Mouse (Mus musculus) lung, adult 2 months (tissue): ENCODE data around the gene Grin3a.

Source experiments
- CTCF ChIP-seq: fragments of 200-500 bp; IDR thresholded peaks from 2 replicates; pipeline ENCODE4 v1.5.1; 2011; ENCODE audit warnings: mild to moderate bottlenecking, low read length, control low read depth; ENCODE audit not compliant: insufficient read depth
- POLR2A ChIP-seq: fragments of 200-500 bp; IDR thresholded peaks from 2 replicates; pipeline ENCODE4 v1.6.1; 2011; ENCODE audit warnings: low read depth, mild to moderate bottlenecking, control low read depth, low read length, borderline replicate concordance; ENCODE audit errors: extremely low read depth

GRCm38 (mm10) chr4:49622272-49622671, 223.3 kb downstream of the Grin3a start:
- no peak for TF ChIP-seq POLR2A
- no peak for TF ChIP-seq CTCF
